Mouse (Mus musculus): ENCODE data around the gene Prss50. TPM values are rescaled to one million over a fixed set of nuclear protein-coding genes. Genes with fewer than 3 reads are reported as not detected.
"Not testable (repeated sequence)": the region's sequence is repeated elsewhere in the genome, so short reads cannot be mapped to it uniquely, and the experiment has no call there.

Prss50 gene
- not detected for total RNA-seq (2021)
- long read RNA-seq, experiment 1, result 0 reads
- long read RNA-seq, experiment 2, partial matches to known transcripts, result 0 of 2 reads
- long read RNA-seq, experiment 2, other reads (novel, unspliced or antisense), result 0 of 2 reads

GRCm38 (mm10) chr9:110857781-110858472 lies at the start of gene Prss50:
Gene Prss50, plus strand, starts transcription at chr9:110857967.
- no peak for DNase-seq (ENCODE audit: low spot score in 2 of 2)
- intact Hi-C loops (cut with DNase I), result no loop called here

- DNase-seq (ENCODE audit: low spot score in 2 of 2), result no peak
- intact Hi-C loops (cut with DNase I), result no loop called here
Observed at GRCm38 (mm10) chr9:110810051-110810450, 47.7 kb upstream of the Prss50 start.

- intact Hi-C loops (cut with DNase I), result no loop called here
- no peak for DNase-seq (ENCODE audit: low spot score in 2 of 2)
Observed at GRCm38 (mm10) chr9:110813789-110814188, 44.0 kb upstream of the Prss50 start, which contains the start of gene Prss44. Gene Prss44, plus strand, starts transcription at chr9:110813994.

GRCm38 (mm10) chr9:110820546-110820945 lies 37.2 kb upstream of the Prss50 start:
- intact Hi-C loops (cut with DNase I); DNase-seq (ENCODE audit: low spot score in 2 of 2): not testable (repeated sequence)

- no peak for DNase-seq (ENCODE audit: low spot score in 2 of 2)
- intact Hi-C loops (cut with DNase I), result no loop called here
Observed at GRCm38 (mm10) chr9:110821436-110821835, 36.3 kb upstream of the Prss50 start.

- DNase-seq (ENCODE audit: low spot score in 2 of 2), result no peak
- intact Hi-C loops (cut with DNase I), result no loop called here
Observed at GRCm38 (mm10) chr9:110825426-110825825, 32.3 kb upstream of the Prss50 start.

- DNase-seq (ENCODE audit: low spot score in 2 of 2), result no peak
- intact Hi-C loops (cut with DNase I), result no loop called here
Observed at GRCm38 (mm10) chr9:110825832-110826231, 31.9 kb upstream of the Prss50 start.

- DNase-seq (ENCODE audit: low spot score in 2 of 2), result no peak
- intact Hi-C loops (cut with DNase I), result no loop called here
Observed at GRCm38 (mm10) chr9:110826390-110826789, 31.4 kb upstream of the Prss50 start, which contains the start of gene Prss43. Gene Prss43, plus strand, starts transcription at chr9:110826690.

- intact Hi-C loops (cut with DNase I), result no loop called here
- no peak for DNase-seq (ENCODE audit: low spot score in 2 of 2)
Observed at GRCm38 (mm10) chr9:110833021-110833420, 24.7 kb upstream of the Prss50 start.

GRCm38 (mm10) chr9:110834411-110834810 lies 23.4 kb upstream of the Prss50 start, which contains the start of gene Prss45:
Gene Prss45, plus strand, starts transcription at chr9:110834588.
- intact Hi-C loops (cut with DNase I), result no loop called here
- no peak for DNase-seq (ENCODE audit: low spot score in 2 of 2)

GRCm38 (mm10) chr9:110834961-110835360 lies 22.8 kb upstream of the Prss50 start:
- intact Hi-C loops (cut with DNase I), result no loop called here
- DNase-seq (ENCODE audit: low spot score in 2 of 2), result no peak

- intact Hi-C loops (cut with DNase I), result no loop called here
- DNase-seq (ENCODE audit: low spot score in 2 of 2), result peak; percentile 29 to 64
Observed at GRCm38 (mm10) chr9:110836112-110836511, 21.7 kb upstream of the Prss50 start.

GRCm38 (mm10) chr9:110840905-110841304 lies 16.9 kb upstream of the Prss50 start:
- intact Hi-C loops (cut with DNase I), result no loop called here
- no peak for DNase-seq (ENCODE audit: low spot score in 2 of 2)

GRCm38 (mm10) chr9:110841438-110841837 lies 16.3 kb upstream of the Prss50 start:
- no peak for DNase-seq (ENCODE audit: low spot score in 2 of 2)
- intact Hi-C loops (cut with DNase I), result no loop called here

- intact Hi-C loops (cut with DNase I), result no loop called here
Observed at GRCm38 (mm10) chr9:110844206-110844605, 13.6 kb upstream of the Prss50 start, which contains the start of gene Prss46. Gene Prss46, plus strand, starts transcription at chr9:110844506.

GRCm38 (mm10) chr9:110849162-110849561 lies 8.6 kb upstream of the Prss50 start:
- intact Hi-C loops (cut with DNase I), result no loop called here
- DNase-seq (ENCODE audit: low spot score in 2 of 2), result no peak

More at GRCm38 (mm10) chr9:110844206-110844605, 13.6 kb upstream of the Prss50 start, which contains the start of gene Prss46:
- DNase-seq (ENCODE audit: low spot score in 2 of 2), result no peak

- intact Hi-C loops (cut with DNase I), result no loop called here
- no peak for DNase-seq (ENCODE audit: low spot score in 2 of 2)
Observed at GRCm38 (mm10) chr9:110855903-110856302, 1.9 kb upstream of the Prss50 start.

GRCm38 (mm10) chr9:110856920-110857319 lies 847 bp upstream of the Prss50 start:
- intact Hi-C loops (cut with DNase I), result no loop called here
- DNase-seq (ENCODE audit: low spot score in 2 of 2), result no peak

- intact Hi-C loops (cut with DNase I), result no loop called here
- DNase-seq (ENCODE audit: low spot score in 2 of 2), result no peak
Observed at GRCm38 (mm10) chr9:110858523-110858922, 756 bp downstream of the Prss50 start.

GRCm38 (mm10) chr9:110858967-110859596 lies 1.3 kb downstream of the Prss50 start:
- intact Hi-C loops (cut with DNase I), result no loop called here
- DNase-seq (ENCODE audit: low spot score in 2 of 2), result no peak
